Mouse (Mus musculus): ENCODE measurements around the gene Pde1c.

GRCm38 (mm10) chr6:56422866-56423265 is 146.0 kb downstream of the Pde1c start:
- no peak for TF ChIP-seq POLR2A (IDR thresholded peaks at IDR 0.05; ENCODE audit: low read depth, low read length)
- no peak for TF ChIP-seq CTCF (IDR thresholded peaks at IDR 0.05; ENCODE audit: borderline replicate concordance, insufficient read depth, low read length)

Data from embryonic fibroblast, embryonic 13.5 days (primary cell).